In genomic region chr2:60452376-60452775, GRCm38 (mm10) we compare ENCODE assay signal across 18 mouse cellular contexts.
"Had no signal": no experiment of that assay in that cellular context is flagged by ENCODE, and none has a peak within 500 bp of the region (broad histone marks: within the 10 kb centered on the region; RNA-seq: fewer than 3 reads in every experiment).

No protein-coding gene starts in this region.

- H3K4me3 ChIP-seq: lung, embryonic 15.5 days; megakaryocyte, embryonic 14.5 days; midbrain, embryonic 13.5 days; midbrain, embryonic 15.5 days; neural tube, embryonic 12.5 days; stomach, embryonic 15.5 days had no signal

- H3K9me3 ChIP-seq: lung, embryonic 15.5 days; megakaryocyte, embryonic 14.5 days; midbrain, embryonic 13.5 days; midbrain, embryonic 15.5 days; neural tube, embryonic 12.5 days; stomach, embryonic 15.5 days had no signal

- H3K4me1 ChIP-seq: lung, embryonic 15.5 days; midbrain, embryonic 13.5 days; midbrain, embryonic 15.5 days; neural tube, embryonic 12.5 days; stomach, embryonic 15.5 days had no signal

- H3K9ac ChIP-seq: liver, postnatal 0 days; lung, embryonic 15.5 days; midbrain, embryonic 13.5 days; midbrain, embryonic 15.5 days; neural tube, embryonic 12.5 days; stomach, embryonic 15.5 days had no signal

- H3K27ac ChIP-seq: lung, embryonic 15.5 days; macrophage; midbrain, embryonic 13.5 days; midbrain, embryonic 15.5 days; neural tube, embryonic 12.5 days; stomach, embryonic 15.5 days; stomach, postnatal 0 days had no signal

- H3K27me3 ChIP-seq: lung, embryonic 15.5 days; midbrain, embryonic 13.5 days; midbrain, embryonic 15.5 days; neural tube, embryonic 12.5 days; stomach, embryonic 15.5 days had no signal

- H3K4me2 ChIP-seq: lung, embryonic 15.5 days; midbrain, embryonic 11.5 days; midbrain, embryonic 13.5 days; midbrain, embryonic 15.5 days; neural tube, embryonic 12.5 days; stomach, embryonic 15.5 days had no signal

- ATAC-seq: liver, postnatal 0 days; lung, postnatal 0 days; midbrain, embryonic 13.5 days; midbrain, embryonic 15.5 days had no signal

- H3K36me3 ChIP-seq: lung, embryonic 15.5 days; midbrain, embryonic 13.5 days; midbrain, embryonic 15.5 days; neural tube, embryonic 12.5 days; stomach, embryonic 15.5 days had no signal

- DNase-seq: liver, postnatal 0 days; lung, adult 2 months; lung, postnatal 14 days; lung, postnatal 36 days; right cerebral cortex, postnatal 14 days; thymus, adult 18-20 months; thymus, postnatal 14 days; thymus, postnatal 36 days had no signal
